Mouse (Mus musculus) testis, postnatal 10 days (tissue): ENCODE measurements around the gene Snd1.

ENCODE experiments used
- DNase-seq: peaks from one replicate; pipeline ENCODE4 v3.0.0; 2021; ENCODE audit warnings: low spot score

The Snd1 gene

GRCm38 (mm10) chr6:28546943-28547342 is 72.0 kb downstream of the Snd1 start:
- no peak for DNase-seq

- DNase-seq, result no peak
These were observed 74.4 kb downstream of the Snd1 start for GRCm38 (mm10) chr6:28549374-28549773.

- DNase-seq, result no peak
These were observed 75.5 kb downstream of the Snd1 start for GRCm38 (mm10) chr6:28550255-28551004.

DNA sequence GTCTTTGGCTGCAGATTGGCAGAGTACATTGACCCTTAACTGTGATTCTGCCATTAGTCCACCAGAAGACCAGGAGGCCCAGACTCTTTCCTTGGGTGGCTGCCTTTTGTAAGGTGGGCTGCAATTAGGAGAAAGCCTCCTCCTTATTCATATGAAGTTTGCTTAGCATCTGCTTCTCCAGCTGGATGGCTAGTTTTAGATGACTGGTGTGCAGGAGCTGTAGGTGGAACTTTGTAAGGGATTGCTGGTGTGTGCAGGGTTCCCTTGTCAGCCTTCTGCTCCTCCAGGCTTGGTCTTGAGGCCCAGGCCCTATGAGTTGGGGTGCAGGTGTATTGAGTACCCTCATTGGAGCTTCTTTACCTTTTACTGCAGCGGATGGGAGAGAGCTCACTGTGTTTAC is 79.5 kb downstream of the Snd1 start:
- DNase-seq, result no peak

DNA sequence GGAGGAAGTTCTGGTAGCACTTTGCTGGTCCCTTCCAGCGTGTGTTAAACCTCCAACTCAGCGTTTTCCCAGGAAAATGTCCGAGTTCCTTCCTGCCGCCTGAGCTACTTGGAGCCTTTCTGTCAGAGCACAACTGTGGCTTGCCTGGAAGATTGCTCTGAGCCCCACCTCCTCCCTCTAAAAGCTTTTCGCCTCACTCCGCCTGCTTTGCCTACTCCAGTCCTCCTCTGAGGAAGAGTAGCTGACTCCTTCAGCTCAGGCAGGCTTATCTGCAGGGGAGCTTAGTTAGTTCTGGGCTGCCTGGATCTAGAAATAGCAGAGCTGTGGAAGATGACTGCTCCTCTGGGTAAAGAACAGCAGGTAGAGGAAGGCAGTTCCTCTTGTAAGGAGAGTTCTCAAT is 80.1 kb downstream of the Snd1 start:
- DNase-seq, result no peak

DNA sequence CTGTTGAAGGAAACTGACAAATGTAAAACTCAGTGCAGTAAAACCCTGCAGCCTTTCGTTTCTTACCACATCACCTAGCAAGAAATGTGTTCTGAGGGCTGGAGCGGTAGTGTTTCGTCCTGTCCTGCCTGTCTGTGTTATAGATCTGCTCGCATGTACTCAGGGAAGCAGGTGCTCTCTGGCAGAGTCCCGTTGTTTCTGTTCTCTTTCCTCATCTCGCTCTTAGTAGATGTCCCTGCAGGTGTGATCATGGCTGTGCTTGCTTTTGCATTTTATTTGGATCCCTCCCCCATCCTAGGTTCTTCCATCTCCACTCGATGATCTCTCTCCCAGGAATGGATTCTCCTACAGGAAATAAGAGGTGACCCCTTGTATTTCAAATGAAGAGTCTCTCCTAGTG is 80.5 kb downstream of the Snd1 start:
- DNase-seq, result no peak

DNA sequence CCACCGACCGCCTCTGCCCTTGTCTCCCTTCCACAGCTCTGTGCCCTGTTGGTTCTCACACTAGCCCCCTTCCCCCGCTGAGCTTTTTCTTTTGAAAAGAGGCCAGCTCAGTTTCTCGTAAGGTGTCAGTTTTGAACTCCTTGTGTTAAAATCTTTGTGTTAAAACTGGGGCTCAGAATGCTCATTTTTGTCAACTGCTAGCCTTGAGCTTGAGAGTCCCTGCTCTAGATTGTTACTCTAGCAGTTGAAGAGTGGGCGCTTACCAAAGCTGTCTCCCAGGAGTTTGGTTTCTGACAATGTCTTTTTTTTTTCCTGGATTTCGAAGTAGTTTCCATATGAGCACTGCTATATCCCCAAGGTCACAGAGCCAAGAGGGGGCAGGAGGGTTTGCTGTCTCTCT is 82.8 kb downstream of the Snd1 start:
- DNase-seq, result no peak

GRCm38 (mm10) chr6:28559419-28559818 is 84.5 kb downstream of the Snd1 start:
- no peak for DNase-seq

GRCm38 (mm10) chr6:28561291-28561995 is 86.5 kb downstream of the Snd1 start:
- no peak for DNase-seq

DNA sequence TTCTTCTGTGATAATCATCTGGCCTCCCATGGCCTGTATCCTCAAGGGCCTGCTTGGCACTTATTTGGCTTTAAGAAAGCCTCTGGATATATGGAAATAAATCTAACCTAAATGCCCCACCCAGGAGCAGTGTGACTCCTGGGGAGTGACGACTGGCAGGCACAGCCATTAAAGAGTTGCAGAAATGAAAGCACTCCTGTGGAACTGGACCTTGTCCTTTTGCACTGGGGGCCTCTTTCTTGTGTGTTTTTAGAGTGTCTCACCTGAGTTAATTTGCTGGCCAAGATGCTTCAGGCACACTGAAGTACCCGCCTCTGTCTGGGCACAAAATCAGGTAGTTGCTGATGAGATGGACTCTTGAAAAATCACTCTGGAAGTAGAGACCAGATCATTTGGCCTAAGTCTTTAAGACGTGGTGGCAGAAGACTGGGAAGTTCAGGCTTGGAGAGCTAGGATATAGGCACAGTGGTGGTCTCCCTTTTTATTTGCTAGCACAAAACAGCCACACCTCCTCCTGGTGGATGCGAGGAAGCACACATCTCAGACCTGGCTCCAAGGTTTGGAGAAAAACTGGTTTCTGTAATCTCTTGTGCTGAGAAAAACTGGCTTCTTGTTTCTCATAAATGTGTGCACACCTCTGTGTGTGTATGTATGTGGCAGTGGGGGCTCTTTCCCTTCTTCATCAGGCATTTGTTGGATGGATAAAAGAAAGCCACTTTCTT is 87.5 kb downstream of the Snd1 start:
- DNase-seq, result no peak

- DNase-seq, result no peak
These were observed 93.0 kb downstream of the Snd1 start for GRCm38 (mm10) chr6:28567978-28568377.

GRCm38 (mm10) chr6:28571946-28572345 is 97.0 kb downstream of the Snd1 start:
- no peak for DNase-seq

DNA sequence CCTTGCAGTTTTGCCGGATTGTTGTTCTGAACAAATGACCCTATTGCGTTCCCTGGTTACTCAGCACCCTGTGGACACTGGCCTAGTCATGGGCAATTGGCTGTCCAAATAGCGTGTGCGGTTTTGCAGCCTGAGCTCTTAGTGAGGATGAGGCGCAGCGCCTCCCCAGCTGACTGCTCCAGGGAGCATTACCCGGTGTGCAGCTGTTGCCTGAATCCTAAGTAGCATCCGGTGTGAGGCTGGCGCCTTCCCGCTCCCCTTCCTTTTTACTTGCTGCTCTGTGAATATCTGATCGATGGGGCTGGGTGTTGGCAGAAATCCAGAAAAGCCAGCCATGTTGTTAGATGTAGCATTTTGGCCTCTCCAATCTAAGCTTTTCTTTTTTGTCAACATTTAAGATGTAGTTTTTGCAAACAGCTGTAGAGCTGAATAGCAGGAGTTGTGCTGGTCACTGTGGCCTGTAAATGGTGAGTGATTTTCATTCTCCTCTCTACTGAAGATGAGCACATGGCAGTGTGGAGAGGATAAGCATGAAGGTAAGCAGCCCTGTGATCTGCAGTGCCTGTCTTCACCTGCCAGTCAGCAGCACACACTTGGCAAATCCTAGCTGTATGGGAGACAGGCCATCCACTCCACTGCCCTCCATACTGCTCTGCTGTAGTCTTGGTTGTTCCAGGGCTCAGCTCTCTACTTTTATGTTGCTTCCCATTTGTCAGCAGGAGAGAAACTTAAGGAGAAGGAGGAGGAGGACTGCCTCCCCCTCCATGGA is 98.2 kb downstream of the Snd1 start:
- no peak for DNase-seq

DNA sequence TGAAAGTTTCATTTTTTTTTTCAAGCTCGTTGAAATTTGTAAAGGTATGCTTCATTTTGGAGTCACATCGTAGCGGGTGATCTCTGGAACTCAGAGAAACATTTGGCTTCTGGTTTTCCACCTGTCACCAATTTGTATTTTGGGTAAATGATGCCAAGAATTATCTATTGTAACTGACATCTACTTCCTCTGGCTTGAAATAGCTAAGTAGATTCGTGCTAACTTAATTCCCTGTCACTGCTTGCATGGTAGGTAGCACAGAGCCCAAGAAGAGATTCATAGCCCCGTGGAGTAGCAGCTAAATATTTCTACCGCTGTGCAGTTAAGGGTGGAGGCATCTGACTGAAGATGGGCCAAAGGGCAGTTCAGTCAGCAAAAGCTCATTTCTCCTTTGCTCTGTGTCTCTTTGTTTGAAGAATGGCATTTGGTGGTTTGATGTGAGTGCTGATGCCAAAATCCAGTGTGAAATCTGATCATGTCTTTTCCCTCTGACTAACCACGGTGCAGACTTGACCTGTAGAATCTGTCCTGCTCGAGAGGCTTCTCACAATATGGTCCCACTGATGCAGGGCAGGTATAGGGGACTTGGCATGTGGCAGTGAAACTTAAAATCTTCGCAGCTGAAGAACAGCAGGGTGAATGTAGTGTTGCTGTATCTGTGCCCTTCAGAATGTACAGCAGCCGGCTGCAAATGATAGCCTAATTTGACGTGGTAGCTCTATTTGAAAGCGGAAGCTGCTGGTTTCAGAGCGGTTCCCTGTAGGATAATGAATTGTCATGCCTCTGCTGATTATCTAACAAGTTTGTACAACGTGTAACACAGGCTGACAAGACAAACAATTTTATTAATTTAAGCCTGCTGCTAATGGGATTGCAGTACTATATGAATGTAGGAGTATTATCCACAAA is 101.7 kb downstream of the Snd1 start:
- DNase-seq, result no peak

GRCm38 (mm10) chr6:28582847-28583246 is 107.9 kb downstream of the Snd1 start:
- no peak for DNase-seq

DNA sequence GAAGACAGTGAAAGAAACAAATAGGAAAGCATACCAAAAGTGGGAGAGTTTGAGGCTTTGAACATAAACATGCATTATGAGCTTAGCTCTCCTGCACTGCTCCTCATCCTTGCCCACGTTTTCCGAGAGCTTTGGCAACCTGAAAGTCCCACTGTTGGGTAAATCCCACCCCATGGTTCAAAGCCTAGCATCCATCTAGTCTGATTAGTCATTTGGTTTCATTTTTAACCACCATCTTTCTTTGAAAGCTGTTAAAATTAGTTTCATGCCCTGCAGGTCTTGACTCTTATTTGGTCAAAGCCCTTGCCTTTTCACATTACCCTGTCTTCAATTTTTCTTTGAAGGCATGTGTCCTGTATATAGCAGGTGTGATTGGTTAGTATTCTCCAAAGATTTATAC is 108.5 kb downstream of the Snd1 start:
- DNase-seq, result no peak

DNA sequence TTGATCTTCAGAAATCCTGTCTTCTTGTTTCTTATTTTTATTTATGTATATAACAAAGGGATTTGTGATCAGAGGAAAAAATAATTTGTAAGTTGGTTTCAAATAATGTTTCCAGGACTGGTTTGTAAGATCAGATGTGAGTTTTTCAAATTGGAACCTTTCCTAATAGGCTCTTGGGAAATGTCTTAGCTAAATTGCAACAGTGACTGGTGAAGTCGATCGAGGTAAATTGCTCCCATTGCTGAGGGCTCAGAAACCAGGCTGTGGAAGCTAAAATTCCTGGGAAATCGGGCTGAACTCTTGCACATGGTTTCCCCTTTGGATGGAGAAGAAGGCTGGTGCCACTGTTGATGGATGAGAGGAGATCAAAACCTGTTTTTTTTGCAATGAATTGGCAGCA is 111.9 kb downstream of the Snd1 start:
- no peak for DNase-seq

- no peak for DNase-seq
These were observed 113.7 kb downstream of the Snd1 start for GRCm38 (mm10) chr6:28588494-28589171.

DNA sequence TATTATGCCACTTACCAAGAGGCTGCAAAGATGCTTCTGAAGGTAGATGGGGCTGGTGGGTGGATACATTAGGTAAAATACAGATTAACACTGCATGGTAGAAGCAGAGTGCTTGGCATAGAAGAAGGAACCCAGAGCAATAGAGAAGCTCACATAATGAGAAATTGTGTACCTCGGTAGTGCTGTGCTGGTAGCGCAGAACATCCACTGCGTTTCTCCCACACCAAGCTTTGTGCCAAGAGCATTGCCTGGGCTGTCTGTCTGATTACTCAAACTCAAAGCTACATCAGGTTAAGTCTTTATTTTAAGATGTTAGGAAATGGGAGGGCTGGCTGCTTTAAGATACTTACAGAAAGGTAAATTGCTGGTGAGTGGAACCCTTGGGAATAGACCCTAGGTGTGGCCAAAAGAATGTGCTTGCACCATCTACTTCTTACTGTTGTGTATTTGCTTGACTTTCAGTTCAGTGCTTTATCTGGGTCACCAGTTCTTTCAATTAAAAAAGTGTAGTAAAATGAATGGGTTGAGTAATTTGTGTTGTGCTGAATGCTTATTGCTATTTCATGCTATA is 117.5 kb downstream of the Snd1 start:
- no peak for DNase-seq

GRCm38 (mm10) chr6:28593708-28594107 is 118.8 kb downstream of the Snd1 start:
- no peak for DNase-seq
